Mouse (Mus musculus) heart, postnatal 14 days (tissue): ENCODE measurements at regions not wholly inside any gene's neighbourhood (a gene's known extent, or its start where the extent isn't known, plus 50 kb on each side); places are given as distances from the start of the nearest gene placed in this dataset.
A peak's percentile ranks its signal among the peaks of the same experiment; 100 is the strongest.

Source experiments
- DNase-seq, 2 experiments: peaks; one replicate each; pipeline ENCODE4 v3.0.0; 2021 to 2022
- intact Hi-C: fragments of 180-260 bp; cut with DNase I; formaldehyde crosslinking; loops from one replicate; pipeline ENCODE4 v1.15.1; 2025

DNA sequence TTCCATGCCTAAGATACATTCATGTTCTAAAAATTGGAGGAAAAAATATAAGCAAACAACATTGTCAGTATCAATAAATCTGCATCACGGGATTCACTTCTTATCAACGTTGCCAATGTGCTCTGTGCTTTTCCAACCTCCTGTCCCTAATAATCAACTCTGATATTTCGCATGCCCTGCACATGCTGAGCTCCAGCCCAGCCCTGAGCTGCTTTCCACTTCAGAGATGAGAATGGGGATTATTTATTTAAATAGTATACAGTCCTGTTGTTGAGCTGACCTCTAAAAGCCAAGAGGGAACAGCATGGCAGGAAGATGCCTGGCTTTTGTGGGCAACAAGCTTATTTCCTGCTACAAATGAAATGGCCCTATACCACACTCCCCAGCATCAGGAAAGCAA is 786.2 kb downstream of the Car8 start:
- intact Hi-C loops: no loop called here
- no peak for DNase-seq

DNA sequence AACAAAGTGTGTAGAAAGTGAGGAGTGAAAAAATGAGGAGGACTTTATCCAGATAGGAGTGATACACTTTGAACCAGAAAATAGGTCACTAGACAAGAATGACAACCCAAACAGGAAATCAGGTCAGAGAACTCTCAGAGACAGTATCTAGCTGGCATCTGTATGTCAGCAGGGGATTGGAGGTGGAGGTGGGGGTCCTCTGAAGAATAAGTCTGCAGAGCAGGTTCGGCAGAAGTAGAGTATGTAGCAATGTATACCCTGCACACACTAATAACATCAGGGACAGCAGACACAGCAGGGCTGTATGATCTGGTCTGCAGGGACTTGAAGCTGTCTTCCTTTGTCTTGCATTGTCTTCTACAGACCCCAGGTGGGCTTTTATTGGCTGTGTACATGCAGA is 787.9 kb downstream of the Car8 start:
- intact Hi-C loops: no loop called here
- no peak for DNase-seq

DNA sequence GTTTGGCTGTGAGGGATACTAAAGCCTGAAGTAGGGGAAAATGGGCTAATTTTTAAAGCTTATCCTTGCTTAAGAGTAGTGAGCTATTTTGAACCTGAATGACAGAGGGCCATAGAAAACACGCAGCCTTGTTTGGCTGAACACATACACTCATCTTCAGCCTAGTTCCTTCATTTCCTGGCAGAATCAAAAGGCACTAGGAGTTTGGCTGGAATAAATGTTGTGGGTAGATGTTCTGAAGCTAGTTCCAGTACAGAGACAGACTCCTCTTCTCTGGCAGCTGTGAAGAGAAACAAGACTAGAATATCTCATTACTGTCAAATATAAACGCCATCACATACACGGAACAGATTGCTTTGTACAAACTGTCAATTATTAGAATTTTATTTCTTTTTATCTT is 809.5 kb downstream of the Car8 start:
- DNase-seq: no peak

DNA sequence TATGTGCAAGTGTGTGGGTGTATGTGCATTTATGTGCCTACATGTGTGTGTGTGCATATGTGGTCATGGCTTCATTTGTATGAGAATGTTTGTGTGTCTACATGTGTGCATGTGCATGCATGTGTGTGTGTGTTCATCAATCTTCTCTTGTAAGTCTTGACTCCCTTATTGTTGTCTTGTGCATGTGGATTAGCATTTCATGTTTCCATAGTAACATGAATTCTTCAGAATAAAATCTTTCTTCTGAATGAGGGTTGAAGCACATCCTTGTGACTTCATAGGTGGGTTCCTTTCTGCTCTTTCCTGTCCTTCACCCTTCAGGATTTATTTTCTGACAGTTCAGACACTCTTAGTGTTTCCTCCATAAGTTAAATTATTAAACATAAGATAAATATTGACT is 814.8 kb downstream of the Car8 start:
- DNase-seq: no peak
- intact Hi-C loops: no loop called here

More for the DNA sequence above, 809.5 kb downstream of the Car8 start:
- intact Hi-C loops: no loop called here

DNA sequence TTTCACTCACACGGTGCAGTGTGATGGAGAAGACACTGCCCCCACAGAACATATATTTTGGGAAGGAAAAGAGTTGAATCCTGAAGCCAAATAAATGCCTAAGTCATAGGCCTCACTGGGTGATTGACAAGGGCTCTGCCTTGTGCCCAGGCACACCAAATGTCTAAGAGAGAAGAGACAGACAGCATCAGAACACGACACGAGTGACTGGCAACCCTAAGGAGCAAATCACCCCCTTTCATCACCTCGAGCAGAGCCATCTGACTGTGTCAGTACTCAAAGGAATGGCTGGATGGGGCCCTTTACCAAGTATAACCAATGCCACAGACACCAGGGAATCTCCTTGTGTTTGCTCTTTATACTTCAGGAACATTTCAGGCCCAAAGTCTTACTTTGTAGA is 815.6 kb downstream of the Car8 start:
- no peak for DNase-seq
- intact Hi-C loops: no loop called here

DNA sequence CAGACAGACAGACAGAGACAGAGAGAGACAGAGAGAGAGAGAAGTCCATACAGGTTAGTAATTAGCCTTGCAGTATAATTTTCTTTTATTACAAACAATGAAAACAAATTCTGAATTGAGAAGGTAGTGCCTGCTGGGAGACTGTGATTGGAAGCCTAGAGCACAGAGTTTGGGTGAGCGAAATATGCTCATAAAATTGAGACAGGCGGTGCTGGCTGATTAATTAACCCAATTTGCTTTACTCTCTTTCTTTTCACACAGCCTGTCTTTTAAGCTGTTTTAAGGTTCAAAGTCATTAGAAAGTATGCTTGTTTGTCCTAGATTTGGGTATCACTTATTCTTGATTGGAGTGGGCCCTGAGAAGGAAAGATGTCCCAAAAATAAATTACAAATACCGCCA is 816.1 kb downstream of the Car8 start:
- intact Hi-C loops: no loop called here
- no peak for DNase-seq

DNA sequence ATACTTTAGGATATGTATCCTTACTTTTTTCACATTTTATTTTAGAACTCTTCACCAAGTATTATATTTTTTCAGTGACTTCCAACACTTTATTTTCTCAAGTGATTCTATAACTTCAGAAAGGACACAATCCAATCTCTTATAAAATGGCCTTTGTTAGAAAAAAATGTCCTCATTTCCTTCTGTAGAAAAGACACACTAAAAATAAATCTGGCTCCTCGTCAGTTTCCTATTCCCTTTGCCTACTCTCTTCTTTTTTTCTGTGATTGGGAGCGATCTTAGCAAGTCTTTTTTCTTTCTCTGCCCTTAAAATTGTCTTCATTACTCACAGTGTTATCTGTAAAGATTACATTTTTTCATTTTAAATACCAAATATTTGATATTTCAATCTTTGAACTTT is 824.5 kb downstream of the Car8 start:
- DNase-seq: no peak
- intact Hi-C loops: no loop called here

DNA sequence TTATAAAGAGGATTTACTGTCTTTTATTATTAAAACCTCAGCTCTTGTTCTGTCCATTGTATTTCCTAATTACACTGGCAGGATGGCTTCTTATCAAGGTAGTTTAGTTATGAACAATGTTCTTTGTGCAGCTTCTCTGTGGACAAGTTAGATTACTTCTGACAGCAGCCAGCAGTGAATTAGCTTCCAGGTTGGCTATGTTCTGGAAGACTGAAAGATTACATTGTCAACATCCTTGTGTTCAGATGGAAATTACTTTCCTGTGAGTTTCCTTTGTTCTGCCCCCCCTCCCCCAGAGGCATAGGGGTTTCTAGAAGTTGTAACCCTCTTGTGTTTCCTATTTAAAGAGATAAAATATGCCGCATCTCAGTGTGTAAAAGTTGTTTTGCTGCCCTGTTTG is 846.1 kb downstream of the Car8 start:
- DNase-seq: no peak
- intact Hi-C loops: no loop called here

DNA sequence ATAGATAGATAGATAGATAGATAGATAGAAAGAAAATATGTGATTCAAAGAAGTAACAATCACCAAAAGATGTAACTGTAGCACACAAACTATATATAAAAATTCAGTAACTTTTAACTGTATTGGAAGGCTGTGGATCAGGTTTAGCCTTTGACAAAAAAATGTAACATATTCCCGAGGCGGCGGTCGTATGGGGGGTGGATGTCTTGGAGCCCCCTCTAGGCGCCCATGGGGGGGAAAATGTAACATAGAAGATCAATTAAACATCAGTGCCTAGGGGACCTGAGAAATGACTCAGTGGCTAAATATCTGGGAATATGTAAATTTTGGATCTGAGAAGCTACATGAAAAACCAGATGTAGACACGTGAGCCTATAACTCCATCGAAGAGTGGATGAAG is 847.2 kb downstream of the Car8 start:
- DNase-seq: peak; percentile 12 to 18
- intact Hi-C loops: no loop called here

DNA sequence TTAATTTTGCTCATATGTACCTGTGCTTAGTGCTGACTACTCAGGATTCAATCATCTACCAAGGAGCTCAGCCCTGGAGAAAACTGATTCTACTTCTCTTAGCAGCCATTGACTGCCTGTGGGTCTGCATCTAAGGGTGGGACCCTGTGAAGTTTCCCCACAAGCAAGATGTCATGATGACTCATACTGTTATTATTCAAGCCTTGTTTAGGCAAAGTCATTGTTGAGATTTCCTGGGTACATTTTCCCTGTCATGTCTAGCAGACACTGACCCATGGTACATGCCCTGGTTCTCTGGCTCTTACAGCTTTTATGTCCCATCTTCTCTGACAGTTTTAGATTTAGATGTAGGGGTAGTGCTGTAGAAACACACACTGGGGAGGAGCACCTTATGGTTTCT is 853.8 kb downstream of the Car8 start:
- no peak for DNase-seq
- intact Hi-C loops: no loop called here

DNA sequence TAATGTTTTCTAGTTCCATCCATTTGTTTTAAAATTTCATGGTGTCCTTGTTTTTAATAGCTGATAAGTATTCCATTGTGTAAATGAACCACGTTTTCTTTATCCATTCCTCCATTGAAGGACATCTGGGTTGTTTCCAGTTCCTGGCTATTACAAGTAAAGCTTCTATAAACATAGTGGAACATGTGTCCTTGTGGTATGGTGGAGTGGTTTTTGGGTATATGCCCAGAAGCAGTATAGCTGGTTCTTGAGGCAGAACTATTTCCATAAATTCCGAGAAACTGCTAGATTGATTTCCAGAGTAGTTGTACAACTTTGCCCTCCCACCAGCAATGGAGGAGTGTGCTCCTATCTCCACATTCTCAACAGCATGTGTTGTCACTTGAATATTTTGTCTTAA is 858.8 kb downstream of the Car8 start:
- intact Hi-C loops: no loop called here
- DNase-seq: no peak

DNA sequence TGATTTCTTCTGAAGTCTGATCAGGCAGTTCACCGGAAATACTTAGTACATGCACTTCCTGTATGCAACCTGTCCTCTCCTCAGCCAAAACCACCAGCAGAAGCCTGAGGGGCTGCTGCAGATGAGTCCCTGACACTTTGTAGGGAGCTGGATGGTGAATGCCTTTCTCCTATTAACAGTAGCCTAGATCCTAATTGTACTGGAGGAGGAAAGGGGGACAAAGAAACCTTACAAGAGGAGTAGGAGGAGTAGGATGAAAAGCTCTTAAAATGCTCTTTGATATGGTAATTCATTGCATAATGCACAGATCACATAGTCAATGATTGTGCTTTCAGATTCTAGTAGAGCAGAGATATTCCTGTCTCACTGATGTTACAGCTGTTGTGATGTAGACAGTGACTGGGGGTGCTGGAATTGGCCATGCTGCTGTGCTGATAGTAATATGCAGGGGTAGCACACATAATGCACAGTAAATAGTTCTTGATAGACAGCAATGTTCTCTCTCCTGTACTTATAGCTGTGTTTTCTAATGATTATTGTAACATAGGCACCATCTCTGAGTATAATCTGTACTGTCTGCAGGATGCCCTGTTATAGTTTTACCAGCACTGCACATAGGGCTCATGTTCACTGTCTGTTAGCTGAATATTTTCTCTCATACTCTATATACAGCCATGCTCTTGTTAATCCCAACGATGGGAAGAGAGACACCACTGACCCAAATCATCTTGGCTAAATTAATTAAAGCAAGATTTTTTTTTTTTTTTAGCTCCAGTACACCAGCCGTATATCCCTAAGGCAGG is 874.4 kb downstream of the Car8 start:
- no peak for DNase-seq
- intact Hi-C loops: no loop called here

DNA sequence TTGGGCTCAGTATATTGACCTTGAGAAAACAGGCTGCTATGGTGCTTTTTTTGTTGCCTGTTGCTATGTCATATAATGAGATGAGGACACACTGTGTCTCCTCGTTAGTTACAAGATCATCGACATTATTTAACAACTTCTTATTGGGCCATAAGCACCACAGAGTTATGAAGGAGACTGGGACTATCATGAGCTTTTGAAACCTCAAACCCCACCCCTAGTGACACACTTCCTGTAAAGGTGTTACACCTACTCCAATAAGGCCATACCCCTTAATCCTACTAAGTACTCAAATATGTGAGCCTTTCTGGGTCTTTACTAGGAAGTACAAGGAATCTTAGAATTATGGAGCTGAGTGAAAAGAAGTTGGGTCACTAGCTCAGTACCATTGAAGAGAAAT is 875.3 kb downstream of the Car8 start:
- intact Hi-C loops: no loop called here
- no peak for DNase-seq

DNA sequence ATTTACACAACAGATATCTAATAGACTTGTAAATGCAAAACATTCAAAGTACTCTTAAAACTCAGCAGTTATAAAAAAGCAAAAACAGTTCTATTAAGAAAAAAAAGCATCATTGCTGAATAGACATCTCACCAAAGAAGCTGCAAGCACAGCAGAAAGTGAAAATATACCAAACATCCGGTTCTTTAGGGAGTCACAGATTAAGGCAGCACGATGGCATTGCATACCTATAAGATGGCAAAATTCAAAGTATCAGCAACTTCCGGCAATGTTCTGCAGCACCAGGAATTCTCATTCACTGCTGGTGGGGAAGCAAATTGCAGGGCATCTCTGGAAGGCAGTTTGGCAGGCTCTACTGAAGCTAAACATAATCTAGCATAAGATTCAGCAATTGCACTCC is 882.6 kb downstream of the Car8 start:
- intact Hi-C loops: no loop called here
- DNase-seq: no peak

DNA sequence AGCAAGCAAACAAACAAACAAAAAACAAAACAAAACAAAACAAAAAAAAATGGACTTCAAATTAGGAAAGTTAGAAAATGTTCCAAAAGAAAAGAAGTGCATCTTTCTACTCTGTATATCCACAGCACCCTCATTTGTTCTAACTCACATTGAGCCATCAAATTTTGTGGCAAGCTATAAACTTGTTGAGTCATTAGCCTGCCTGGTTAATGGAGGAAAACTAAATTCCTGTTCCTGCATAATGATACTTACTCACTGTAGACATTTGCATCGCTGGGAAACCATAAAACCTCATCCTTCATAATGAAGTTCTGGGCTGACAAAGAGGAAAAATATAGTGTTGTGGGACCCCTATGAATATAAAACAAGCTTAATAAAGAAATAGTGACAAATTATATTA is 891.5 kb downstream of the Car8 start:
- intact Hi-C loops: no loop called here
- DNase-seq: no peak

DNA sequence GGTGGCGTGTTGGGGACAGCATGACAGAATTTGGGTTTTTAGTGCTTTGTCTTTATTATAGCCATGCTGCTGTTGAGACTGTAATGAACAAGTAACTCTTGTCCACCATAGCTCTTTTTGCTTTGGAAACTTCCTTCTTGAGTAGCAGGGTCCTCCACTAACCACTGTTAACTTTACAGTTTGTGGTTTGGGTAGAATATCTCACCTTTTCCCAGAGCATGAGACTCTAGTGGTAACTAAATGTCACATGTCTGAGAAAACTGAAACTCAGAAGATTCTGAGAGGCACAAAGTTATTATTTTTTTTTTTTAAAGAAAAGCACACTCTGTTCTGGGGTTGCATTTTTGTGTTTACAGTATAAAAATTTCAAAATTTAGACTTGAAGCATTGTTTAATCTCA is 897.7 kb downstream of the Car8 start:
- intact Hi-C loops: no loop called here
- DNase-seq: no peak

DNA sequence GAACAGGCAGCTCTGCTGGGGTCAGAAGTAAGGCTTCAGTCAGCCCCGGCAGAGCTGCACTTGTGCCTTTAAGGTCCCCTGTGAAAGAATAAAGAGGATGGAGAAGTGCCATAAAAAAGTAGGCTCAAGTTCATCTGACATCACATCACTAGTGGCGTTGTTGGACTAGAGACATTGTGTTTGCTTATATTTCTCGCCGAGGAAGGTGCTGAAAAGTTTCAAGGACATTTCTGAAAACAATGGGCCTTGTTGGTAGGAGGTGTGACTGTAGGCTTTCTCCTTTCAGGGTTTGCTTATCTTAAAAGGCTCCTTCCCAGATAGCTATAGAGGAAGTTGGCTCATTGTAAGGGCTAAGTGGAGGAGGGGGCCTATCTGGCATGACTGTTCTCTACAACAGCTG is 924.6 kb downstream of the Car8 start:
- peak in 1 of 2 experiments; percentile 13 for DNase-seq
- intact Hi-C loops: no loop called here

DNA sequence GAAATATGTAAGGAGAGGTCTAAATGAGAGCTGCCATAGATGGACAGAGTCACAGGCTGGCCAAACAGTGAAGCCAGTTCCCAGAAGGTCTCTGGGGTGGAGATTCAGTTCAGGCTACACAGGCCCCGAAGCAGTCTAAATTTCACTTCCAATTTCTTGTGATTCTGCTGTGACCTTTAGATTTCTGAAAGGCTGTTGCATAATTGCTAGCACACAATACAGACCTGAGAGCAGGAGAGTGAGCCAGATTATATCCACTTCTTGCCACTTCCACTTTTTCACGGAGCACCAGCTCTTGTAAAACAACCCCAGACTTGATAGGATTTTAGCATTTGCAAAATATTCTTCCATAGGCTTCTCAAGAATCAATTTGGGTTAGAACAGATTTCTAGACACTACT is 925.6 kb downstream of the Car8 start:
- intact Hi-C loops: no loop called here
- DNase-seq: peak in 1 of 2 experiments; percentile 1

DNA sequence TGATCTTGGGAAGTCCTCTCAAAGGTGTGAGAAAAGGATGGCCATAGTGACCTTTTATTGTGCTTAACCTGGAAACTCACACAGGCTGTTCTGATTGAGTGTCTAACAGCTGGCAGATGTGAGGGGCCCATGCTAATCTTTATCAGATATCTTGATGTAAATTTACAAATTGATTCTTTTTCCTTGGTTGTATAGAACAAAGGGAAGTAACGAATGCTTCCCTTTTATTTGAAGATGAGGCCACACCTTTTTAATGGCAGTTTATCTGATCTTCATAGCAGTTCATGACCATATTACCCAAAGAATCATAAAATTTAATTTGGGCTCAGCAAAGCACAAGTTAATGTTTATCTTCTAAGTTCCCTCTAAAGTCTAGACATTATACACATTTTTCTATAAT is 926.7 kb downstream of the Car8 start:
- intact Hi-C loops: no loop called here
- no peak for DNase-seq

DNA sequence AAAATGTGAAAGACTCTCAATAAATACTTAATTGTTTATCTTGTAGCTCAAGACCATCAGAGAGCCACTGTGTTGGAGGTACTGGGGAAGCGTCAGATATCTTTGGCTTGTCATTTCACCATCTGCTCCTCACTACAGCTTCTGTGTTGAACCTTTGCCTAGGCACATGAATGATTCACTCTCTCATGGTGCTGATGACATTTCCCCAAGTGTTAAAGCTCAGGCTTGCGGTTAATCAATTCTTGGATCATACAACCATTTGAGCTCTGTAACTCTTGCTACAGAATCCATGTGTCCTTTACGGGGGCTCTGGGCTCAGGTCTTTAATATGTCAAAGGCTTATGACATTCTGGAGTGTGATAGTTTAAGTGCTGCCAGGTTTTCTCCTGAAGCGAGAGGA is 969.8 kb downstream of the Car8 start:
- no peak for DNase-seq
- intact Hi-C loops: no loop called here

DNA sequence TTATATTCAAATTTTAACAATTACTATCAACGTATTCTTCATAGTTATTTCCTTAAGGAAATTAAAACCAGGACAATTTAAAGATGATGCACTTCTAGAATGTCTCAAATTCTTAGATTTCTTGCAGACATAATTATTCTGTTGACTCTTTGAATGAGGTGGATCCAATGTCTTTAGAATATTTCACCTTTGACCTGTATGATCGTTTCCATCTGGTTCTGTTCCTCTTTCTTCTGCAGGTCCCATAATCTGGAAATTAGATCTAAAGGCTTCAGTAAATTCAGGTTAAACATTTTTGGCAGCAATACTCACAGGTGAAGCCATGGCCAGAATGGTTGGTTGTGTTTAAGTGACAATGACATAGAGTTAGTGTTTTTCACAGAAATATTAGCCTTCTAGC is 982.4 kb downstream of the Car8 start:
- intact Hi-C loops: no loop called here
- DNase-seq: no peak

DNA sequence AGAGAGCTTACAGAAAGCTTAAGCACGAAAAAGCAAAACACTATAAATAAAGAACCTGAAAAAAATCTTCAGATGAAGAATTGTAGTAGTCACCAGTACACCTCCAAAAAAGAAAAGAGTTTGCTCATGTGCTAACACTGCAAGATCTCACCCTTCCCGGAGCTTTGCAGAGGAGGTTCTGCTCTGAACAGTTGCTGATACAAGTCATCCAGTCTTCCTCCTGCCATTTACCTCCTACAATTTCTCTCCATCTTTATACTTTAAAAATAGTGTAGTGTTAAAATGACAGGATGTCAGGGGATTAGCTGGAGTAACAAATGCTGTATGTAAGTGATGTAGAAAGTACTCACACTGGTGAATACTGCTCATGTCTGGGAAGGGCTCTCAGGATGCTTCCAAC is 985.2 kb downstream of the Car8 start:
- intact Hi-C loops: no loop called here
- no peak for DNase-seq

DNA sequence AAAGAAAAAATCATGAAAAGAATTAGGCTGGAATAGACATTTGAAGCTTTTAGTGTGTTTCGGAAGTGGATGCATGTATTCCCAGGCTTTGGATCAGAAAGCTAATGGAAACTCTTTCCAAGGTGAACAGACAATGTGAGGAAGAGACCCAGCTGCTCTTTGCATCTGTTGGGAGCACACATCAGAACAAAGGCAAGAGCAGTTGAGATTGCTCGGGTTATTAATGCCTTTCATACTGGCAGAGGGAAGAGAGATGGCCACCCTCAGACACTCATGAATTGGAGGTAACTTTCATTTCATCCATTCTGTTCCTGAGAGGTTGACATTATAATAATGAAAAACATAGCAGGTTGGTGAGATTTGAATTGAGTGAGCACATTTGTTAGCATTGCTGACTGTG is 987.2 kb downstream of the Car8 start:
- DNase-seq: no peak
- intact Hi-C loops: no loop called here
